Mouse (Mus musculus): ENCODE data around the gene Glmn.

- TF ChIP-seq CTCF (IDR thresholded peaks at IDR 0.05; ENCODE audit: insufficient read depth, low read depth, low read length) (no peak), POLR2A (IDR thresholded peaks at IDR 0.05; ENCODE audit: insufficient read depth, low read depth, low read length) (no peak)
Observed at GRCm38 (mm10) chr5:107633651-107634050, 36.0 kb upstream of the Glmn start.

All from olfactory bulb, adult 2 months (tissue).